Mouse (Mus musculus) C2C12 (cell line): Measurements from ENCODE around the gene Lrrc8d. TPM values are rescaled to one million over a fixed set of nuclear protein-coding genes. Genes with fewer than 3 reads are reported as not detected.

ENCODE experiments used
- H3K27me3 ChIP-seq: one replicate; pipeline ENCODE4 v1.6.1; 2011; ENCODE audit not compliant: control insufficient read depth, insufficient read depth, insufficient read length
- H3K36me3 ChIP-seq: one replicate; pipeline ENCODE4 v1.6.1; 2011; ENCODE audit not compliant: control insufficient read depth, insufficient read depth
- H3K4me3 ChIP-seq: one replicate; pipeline ENCODE4 v1.5.1; 2011; ENCODE audit warnings: mild to moderate bottlenecking, control low read depth; ENCODE audit not compliant: poor library complexity, insufficient read depth, severe bottlenecking
- H3K79me2 ChIP-seq: one replicate; pipeline ENCODE4 v1.6.1; 2011; ENCODE audit not compliant: control insufficient read depth, insufficient read depth
- H3K79me3 ChIP-seq: one replicate; pipeline ENCODE4 v1.6.1; 2011; ENCODE audit warnings: low read depth, control low read depth
- H3ac ChIP-seq: one replicate; pipeline ENCODE3; 2011; ENCODE audit warnings: low read depth; ENCODE audit not compliant: control insufficient read depth, insufficient read length
- CEBPB ChIP-seq: IDR thresholded peaks from one replicate; pipeline ENCODE4 v1.6.1; 2011; ENCODE audit warnings: low read depth, mild to moderate bottlenecking, control low read depth, moderate library complexity
- CTCF ChIP-seq: IDR thresholded peaks from one replicate; pipeline ENCODE4 v1.5.1; 2011; ENCODE audit not compliant: control insufficient read depth, insufficient read depth, insufficient read length
- FOSL1 ChIP-seq: IDR thresholded peaks from one replicate; pipeline ENCODE4 v1.8.0; 2011; ENCODE audit warnings: mild to moderate bottlenecking, low read length; ENCODE audit not compliant: poor library complexity, insufficient read depth, severe bottlenecking
- MAX ChIP-seq: IDR thresholded peaks from one replicate; pipeline ENCODE4 v1.6.1; 2011; ENCODE audit warnings: mild to moderate bottlenecking, control low read depth
- MYOD1 ChIP-seq: IDR thresholded peaks from one replicate; pipeline ENCODE4 v1.6.1; 2011; ENCODE audit warnings: low read depth; ENCODE audit not compliant: control insufficient read depth, insufficient read length
- MYOG ChIP-seq: IDR thresholded peaks from one replicate; pipeline ENCODE4 v1.6.1; 2011; ENCODE audit not compliant: control insufficient read depth, insufficient read length; ENCODE audit errors: extremely low read depth
- USF1 ChIP-seq: IDR thresholded peaks from one replicate; pipeline ENCODE4 v1.6.1; 2011; ENCODE audit warnings: low read depth, mild to moderate bottlenecking, control low read depth, moderate library complexity
- polyA plus RNA-seq: library from polyadenylated mRNA; unstranded; fragments of >200 nt; fragmentation: generic; extraction: Trizol; gene quantifications from one replicate; pipeline ENCODE4 v1.2.1, GENCODE M21; 2012; ENCODE audit warnings: missing spikeins

The Lrrc8d gene
- polyA plus RNA-seq, 1 experiment, result 21.1 TPM

DNA sequence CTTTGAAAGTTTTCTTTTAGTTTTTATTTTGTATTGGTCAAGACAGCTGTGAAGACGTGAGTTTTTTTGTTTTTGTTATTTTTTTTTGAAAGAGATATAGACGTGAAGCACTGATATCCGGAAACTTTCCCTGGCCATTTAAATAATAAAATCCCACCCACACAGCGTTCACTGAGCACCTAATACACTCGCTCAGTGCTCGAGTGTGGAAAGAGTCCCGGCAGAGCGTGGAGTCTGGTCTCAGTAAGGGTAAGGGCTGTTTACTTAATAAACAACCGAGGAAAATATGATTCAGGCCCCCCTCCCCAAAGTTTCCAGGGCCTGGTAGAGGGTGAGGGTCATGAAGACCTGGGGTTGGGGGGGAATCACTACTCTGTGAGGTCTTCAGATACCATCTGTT is 1.6 kb downstream of the Lrrc8d start:
- H3K79me2 ChIP-seq, result peaks cover 8% of the 10 kb centered on the region
- TF ChIP-seq MYOG (no peak), USF1 (no peak), FOSL1 (no peak), MYOD1 (no peak), CEBPB (no peak), MAX (no peak), CTCF (no peak)
- H3K79me3 ChIP-seq, result no peaks in the 10 kb centered on the region
- no peaks in the 10 kb centered on the region for H3K36me3 ChIP-seq
- no peak overlapping the region for H3K4me3 ChIP-seq
- H3ac ChIP-seq, result no peak overlapping the region
- H3K27me3 ChIP-seq, result no peaks in the 10 kb centered on the region

DNA sequence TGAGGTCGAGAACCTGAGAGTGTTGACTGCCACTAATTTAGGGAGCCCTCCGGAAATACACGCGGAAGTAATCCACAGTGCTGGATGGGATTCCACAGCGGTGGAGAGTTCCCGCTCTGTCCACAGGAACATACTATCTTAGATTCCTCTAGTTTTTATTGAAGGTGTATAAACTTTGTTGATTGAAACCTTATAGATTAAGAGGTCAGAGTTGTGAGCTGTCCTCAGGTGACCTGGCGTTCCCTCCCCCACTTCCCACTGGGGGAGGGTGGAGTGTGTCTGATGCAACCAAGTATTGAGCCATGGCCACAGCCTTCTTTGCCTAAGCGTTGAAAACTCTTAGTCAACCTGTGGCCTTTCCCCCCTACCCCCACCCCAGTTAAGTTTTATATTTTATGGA is 2.1 kb downstream of the Lrrc8d start:
- TF ChIP-seq MYOG (no peak), MAX (no peak), FOSL1 (no peak), CEBPB (no peak)
- Histone ChIP-seq H3K79me3 (no peaks in the 10 kb centered on the region), H3K4me3 (no peak overlapping the region), H3K27me3 (no peaks in the 10 kb centered on the region), H3K79me2 (peaks cover 8% of the 10 kb centered on the region), H3ac (no peak overlapping the region), H3K36me3 (no peaks in the 10 kb centered on the region)

DNA sequence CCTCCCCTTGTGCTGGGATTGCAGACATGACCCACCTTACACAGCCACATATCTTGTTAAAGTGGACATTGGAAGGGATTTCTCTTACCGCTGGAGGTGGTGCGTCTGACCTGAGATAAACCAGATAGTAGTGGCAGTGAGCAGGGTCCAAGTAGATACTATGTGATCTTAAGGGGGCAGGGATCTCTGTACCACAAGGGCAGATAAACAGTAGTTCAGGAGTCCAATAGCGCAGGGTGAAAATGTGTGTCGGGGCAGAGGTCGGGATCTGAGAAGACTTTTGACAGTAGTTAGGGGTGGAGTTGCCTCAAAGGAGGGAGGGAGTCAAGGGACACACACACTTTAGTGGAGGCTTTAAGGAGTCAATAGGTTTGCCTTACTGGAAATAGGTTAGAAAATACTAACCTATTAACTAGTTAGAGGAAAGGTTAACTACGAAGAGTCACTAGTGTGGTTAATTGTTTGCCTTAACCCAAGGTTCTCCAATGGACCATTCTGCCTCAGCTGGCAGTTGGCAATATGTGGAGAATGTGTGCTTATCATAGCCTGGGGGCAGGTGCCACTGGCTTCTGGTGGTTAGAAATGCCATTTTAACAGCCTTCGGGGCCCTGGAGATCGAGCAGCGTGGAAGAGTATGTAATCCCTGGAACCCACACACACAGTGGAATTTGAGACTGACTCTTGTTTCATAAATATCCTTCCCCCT is 3.0 kb downstream of the Lrrc8d start:
- Histone ChIP-seq H3K4me3 (no peak overlapping the region), H3ac (no peak overlapping the region), H3K79me2 (peaks cover 8% of the 10 kb centered on the region), H3K36me3 (no peaks in the 10 kb centered on the region), H3K27me3 (no peaks in the 10 kb centered on the region), H3K79me3 (no peaks in the 10 kb centered on the region)
- no peak for TF ChIP-seq CEBPB
- TF ChIP-seq CTCF, result no peak

DNA sequence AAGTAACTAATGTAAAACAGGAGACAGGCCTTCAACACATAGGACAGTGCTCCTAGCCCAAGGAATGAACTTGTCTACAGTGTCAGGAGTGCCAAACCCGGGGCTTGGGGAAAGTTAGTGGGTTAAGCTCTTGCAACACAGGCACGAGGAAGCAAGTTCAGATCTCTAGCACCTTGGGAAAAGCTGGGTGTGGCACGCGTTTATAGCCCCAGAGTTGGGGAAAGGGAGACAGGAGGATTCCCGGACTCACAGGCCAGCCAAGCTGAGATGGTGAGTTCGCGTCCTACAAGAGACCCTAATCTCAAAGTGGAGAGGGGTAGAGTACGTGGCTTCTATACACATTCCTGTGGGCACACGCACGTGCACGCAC is 3.5 kb downstream of the Lrrc8d start:
- Histone ChIP-seq H3K36me3 (no peaks in the 10 kb centered on the region), H3ac (no peak overlapping the region), H3K4me3 (no peak overlapping the region), H3K27me3 (no peaks in the 10 kb centered on the region), H3K79me2 (peaks cover 8% of the 10 kb centered on the region), H3K79me3 (no peaks in the 10 kb centered on the region)
- TF ChIP-seq MYOD1 (no peak), FOSL1 (no peak), USF1 (no peak)

DNA sequence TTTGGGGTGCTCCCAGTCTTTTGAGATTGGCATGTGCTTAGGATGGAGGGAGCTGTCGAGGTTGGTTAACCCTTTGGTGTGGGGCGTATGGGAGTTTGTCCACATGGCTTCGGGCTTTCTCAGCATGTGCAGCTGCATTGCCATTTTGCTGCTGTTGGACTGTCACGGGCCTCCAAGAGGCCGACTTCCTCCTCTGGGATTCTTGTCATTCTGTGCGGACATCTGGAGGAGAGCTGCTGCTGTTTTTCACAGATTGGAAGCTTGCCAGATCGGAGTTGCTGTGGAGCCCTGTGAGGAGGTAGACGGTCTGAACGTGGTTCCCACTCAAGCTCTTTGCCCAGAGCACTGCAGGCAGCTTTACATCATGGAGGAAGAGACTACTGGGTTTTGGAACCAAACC is 4.8 kb downstream of the Lrrc8d start:
- H3K79me3 ChIP-seq, result no peaks in the 10 kb centered on the region
- H3K27me3 ChIP-seq, result no peaks in the 10 kb centered on the region
- peaks cover 8% of the 10 kb centered on the region for H3K79me2 ChIP-seq
- TF ChIP-seq FOSL1, result no peak
- no peak for TF ChIP-seq MYOG
- TF ChIP-seq CEBPB, result no peak
- TF ChIP-seq USF1, result no peak
- no peak for TF ChIP-seq CTCF
- TF ChIP-seq MYOD1, result no peak
- TF ChIP-seq MAX, result no peak
- no peaks in the 10 kb centered on the region for H3K36me3 ChIP-seq
- no peak overlapping the region for H3K4me3 ChIP-seq
- no peak overlapping the region for H3ac ChIP-seq

DNA sequence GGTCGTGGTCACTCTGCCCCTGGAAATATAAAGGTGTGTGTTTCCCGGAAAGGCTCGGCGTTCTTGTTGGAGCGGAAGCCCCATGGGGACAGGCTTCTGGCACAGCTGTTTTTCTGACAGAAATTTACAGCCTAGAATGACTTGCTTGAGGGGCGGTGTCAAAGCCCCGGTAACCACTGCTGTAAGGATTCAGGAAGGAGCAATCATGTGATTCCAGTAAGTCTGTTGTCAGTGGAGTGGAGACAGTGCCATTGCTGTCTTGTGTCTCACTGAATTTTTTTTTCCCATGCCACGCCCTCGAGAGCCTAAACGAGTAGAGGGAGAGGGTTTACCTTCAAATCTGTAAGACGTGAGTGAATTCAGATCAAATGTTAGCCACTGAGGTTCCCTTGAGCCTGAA is 6.9 kb downstream of the Lrrc8d start:
- no peak overlapping the region for H3K4me3 ChIP-seq
- H3K36me3 ChIP-seq, result no peaks in the 10 kb centered on the region
- H3K79me3 ChIP-seq, result no peaks in the 10 kb centered on the region
- peaks cover 8% of the 10 kb centered on the region for H3K79me2 ChIP-seq
- no peak overlapping the region for H3ac ChIP-seq
- H3K27me3 ChIP-seq, result no peaks in the 10 kb centered on the region
- TF ChIP-seq CEBPB (no peak), MYOG (no peak), USF1 (no peak), CTCF (no peak), FOSL1 (no peak), MAX (no peak), MYOD1 (no peak)
